Mouse (Mus musculus): ENCODE results near the gene Itih2. TPM values are rescaled to one million over a fixed set of nuclear protein-coding genes. Genes with fewer than 3 reads are reported as not detected.

Itih2 gene
- polyA plus RNA-seq, 1 experiment from 2014 or later: 429 TPM

GRCm38 (mm10) chr2:10147176-10147575 lies 16.0 kb upstream of the Itih2 start:
- Histone ChIP-seq H3K27me3 (ENCODE audit: control insufficient read depth, insufficient read depth, low read depth, low read length) (no peaks in the 10 kb centered on the region), H3K36me3 (ENCODE audit: control insufficient read depth, insufficient read depth) (no peaks in the 10 kb centered on the region), H3K4me3 (ENCODE audit: low read depth, low read length) (no peak overlapping the region), H3K4me2 (ENCODE audit: low read depth, low read length) (no peak overlapping the region), H3K27ac (ENCODE audit: low read length) (no peak overlapping the region), H3K9ac (ENCODE audit: low read depth, low read length) (no peak overlapping the region), H3K4me1 (ENCODE audit: control insufficient read depth, low read depth, low read length) (no peaks in the 10 kb centered on the region), H3K9me3 (replicated peaks; ENCODE audit: control insufficient read depth, low read length) (no peaks in the 10 kb centered on the region)
- ATAC-seq (ENCODE audit: low read depth): no peak
- WGBS (ENCODE audit: insufficient replicate concordance): 66% methylated on average over 8 of the region's 8 CpGs

GRCm38 (mm10) chr2:10145514-10145913 lies 14.3 kb upstream of the Itih2 start:
- WGBS (ENCODE audit: insufficient replicate concordance): 26% methylated on average over 6 of the region's 6 CpGs
- Histone ChIP-seq H3K27ac (ENCODE audit: low read length) (no peak overlapping the region), H3K9ac (ENCODE audit: low read depth, low read length) (no peak overlapping the region), H3K9me3 (replicated peaks; ENCODE audit: control insufficient read depth, low read length) (no peaks in the 10 kb centered on the region), H3K36me3 (ENCODE audit: control insufficient read depth, insufficient read depth) (no peaks in the 10 kb centered on the region), H3K4me2 (ENCODE audit: low read depth, low read length) (no peak overlapping the region), H3K4me1 (ENCODE audit: control insufficient read depth, low read depth, low read length) (no peaks in the 10 kb centered on the region), H3K27me3 (ENCODE audit: control insufficient read depth, insufficient read depth, low read depth, low read length) (no peaks in the 10 kb centered on the region), H3K4me3 (ENCODE audit: low read depth, low read length) (no peak overlapping the region)
- no peak for ATAC-seq (ENCODE audit: low read depth)

- Histone ChIP-seq H3K36me3 (ENCODE audit: control insufficient read depth, insufficient read depth) (no peaks in the 10 kb centered on the region), H3K27me3 (ENCODE audit: control insufficient read depth, insufficient read depth, low read depth, low read length) (no peaks in the 10 kb centered on the region), H3K4me1 (ENCODE audit: control insufficient read depth, low read depth, low read length) (no peaks in the 10 kb centered on the region), H3K9ac (ENCODE audit: low read depth, low read length) (no peak overlapping the region), H3K4me3 (ENCODE audit: low read depth, low read length) (no peak overlapping the region), H3K4me2 (ENCODE audit: low read depth, low read length) (no peak overlapping the region), H3K27ac (ENCODE audit: low read length) (no peak overlapping the region), H3K9me3 (replicated peaks; ENCODE audit: control insufficient read depth, low read length) (no peaks in the 10 kb centered on the region)
- ATAC-seq (ENCODE audit: low read depth): peak; percentile 70
- WGBS (ENCODE audit: insufficient replicate concordance): 18% methylated on average over 8 of the region's 8 CpGs
These were observed 11.6 kb upstream of the Itih2 start for GRCm38 (mm10) chr2:10142472-10143454.

- Histone ChIP-seq H3K9me3 (replicated peaks; ENCODE audit: control insufficient read depth, low read length) (no peaks in the 10 kb centered on the region), H3K27ac (ENCODE audit: low read length) (no peak overlapping the region), H3K4me1 (ENCODE audit: control insufficient read depth, low read depth, low read length) (no peaks in the 10 kb centered on the region), H3K27me3 (ENCODE audit: control insufficient read depth, insufficient read depth, low read depth, low read length) (no peaks in the 10 kb centered on the region), H3K9ac (ENCODE audit: low read depth, low read length) (no peak overlapping the region), H3K4me3 (ENCODE audit: low read depth, low read length) (no peak overlapping the region), H3K4me2 (ENCODE audit: low read depth, low read length) (no peak overlapping the region), H3K36me3 (ENCODE audit: control insufficient read depth, insufficient read depth) (no peaks in the 10 kb centered on the region)
- ATAC-seq (ENCODE audit: low read depth): no peak
- 69% methylated on average over 5 of the region's 5 CpGs for WGBS (ENCODE audit: insufficient replicate concordance)
These were observed 9.3 kb upstream of the Itih2 start for GRCm38 (mm10) chr2:10140456-10140855.

- no peak overlapping the region for H3K4me2 ChIP-seq (ENCODE audit: low read depth, low read length)
- H3K4me3 ChIP-seq (ENCODE audit: low read depth, low read length): no peak overlapping the region
- no peaks in the 10 kb centered on the region for H3K36me3 ChIP-seq (ENCODE audit: control insufficient read depth, insufficient read depth)
- WGBS (ENCODE audit: insufficient replicate concordance): 42% methylated on average over 2 of the region's 2 CpGs
- no peak overlapping the region for H3K27ac ChIP-seq (ENCODE audit: low read length)
- H3K4me1 ChIP-seq (ENCODE audit: control insufficient read depth, low read depth, low read length): no peaks in the 10 kb centered on the region; the same call in 1 of the 2 replicates
- ATAC-seq (ENCODE audit: low read depth): peak; percentile 53
- no peak overlapping the region for H3K9ac ChIP-seq (ENCODE audit: low read depth, low read length)
- H3K27me3 ChIP-seq (ENCODE audit: control insufficient read depth, insufficient read depth, low read depth, low read length): no peaks in the 10 kb centered on the region
- no peaks in the 10 kb centered on the region for H3K9me3 ChIP-seq (replicated peaks; ENCODE audit: control insufficient read depth, low read length)
These were observed 6.1 kb upstream of the Itih2 start for GRCm38 (mm10) chr2:10137320-10137719.

GRCm38 (mm10) chr2:10133941-10134340 lies 2.7 kb upstream of the Itih2 start:
- Histone ChIP-seq H3K9me3 (replicated peaks; ENCODE audit: control insufficient read depth, low read length) (no peaks in the 10 kb centered on the region), H3K4me3 (ENCODE audit: low read depth, low read length) (no peak overlapping the region), H3K36me3 (ENCODE audit: control insufficient read depth, insufficient read depth) (no peaks in the 10 kb centered on the region), H3K4me1 (ENCODE audit: control insufficient read depth, low read depth, low read length) (no peaks in the 10 kb centered on the region; the same call in 1 of the 2 replicates), H3K4me2 (ENCODE audit: low read depth, low read length) (no peak overlapping the region), H3K9ac (ENCODE audit: low read depth, low read length) (no peak overlapping the region), H3K27me3 (ENCODE audit: control insufficient read depth, insufficient read depth, low read depth, low read length) (no peaks in the 10 kb centered on the region), H3K27ac (ENCODE audit: low read length) (no peak overlapping the region)
- peak; percentile 74 for ATAC-seq (ENCODE audit: low read depth)
- WGBS (ENCODE audit: insufficient replicate concordance): 51% methylated on average over 6 of the region's 6 CpGs

GRCm38 (mm10) chr2:10132128-10132527 lies 932 bp upstream of the Itih2 start:
- no peaks in the 10 kb centered on the region for H3K36me3 ChIP-seq (ENCODE audit: control insufficient read depth, insufficient read depth)
- ATAC-seq (ENCODE audit: low read depth): no peak
- no peak overlapping the region for H3K4me2 ChIP-seq (ENCODE audit: low read depth, low read length)
- H3K9me3 ChIP-seq (replicated peaks; ENCODE audit: control insufficient read depth, low read length): no peaks in the 10 kb centered on the region
- no peak overlapping the region for H3K9ac ChIP-seq (ENCODE audit: low read depth, low read length)
- H3K27ac ChIP-seq (ENCODE audit: low read length): no peak overlapping the region
- WGBS (ENCODE audit: insufficient replicate concordance): 50% methylated on average over 1 of the region's 1 CpGs
- no peaks in the 10 kb centered on the region; the same call in 1 of the 2 replicates for H3K4me1 ChIP-seq (ENCODE audit: control insufficient read depth, low read depth, low read length)
- no peaks in the 10 kb centered on the region for H3K27me3 ChIP-seq (ENCODE audit: control insufficient read depth, insufficient read depth, low read depth, low read length)
- no peak overlapping the region for H3K4me3 ChIP-seq (ENCODE audit: low read depth, low read length)

- no peaks in the 10 kb centered on the region; the same call in 1 of the 2 replicates for H3K4me1 ChIP-seq (ENCODE audit: control insufficient read depth, low read depth, low read length)
- no peaks in the 10 kb centered on the region for H3K27me3 ChIP-seq (ENCODE audit: control insufficient read depth, insufficient read depth, low read depth, low read length)
- H3K4me2 ChIP-seq (ENCODE audit: low read depth, low read length): no peak overlapping the region
- no peak overlapping the region for H3K9ac ChIP-seq (ENCODE audit: low read depth, low read length)
- ATAC-seq (ENCODE audit: low read depth): peak; percentile 66
- H3K27ac ChIP-seq (ENCODE audit: low read length): peak overlapping the region; percentile 58
- H3K36me3 ChIP-seq (ENCODE audit: control insufficient read depth, insufficient read depth): no peaks in the 10 kb centered on the region
- no peaks in the 10 kb centered on the region for H3K9me3 ChIP-seq (replicated peaks; ENCODE audit: control insufficient read depth, low read length)
- H3K4me3 ChIP-seq (ENCODE audit: low read depth, low read length): peak overlapping the region; percentile 38
- WGBS (ENCODE audit: insufficient replicate concordance): 38% methylated on average over 8 of the region's 8 CpGs
These were observed 730 bp downstream of the Itih2 start for GRCm38 (mm10) chr2:10130341-10130990.

- peak; percentile 55 for ATAC-seq (ENCODE audit: low read depth)
- Histone ChIP-seq H3K27ac (ENCODE audit: low read length) (peak overlapping the region; percentile 71), H3K9me3 (replicated peaks; ENCODE audit: control insufficient read depth, low read length) (no peaks in the 10 kb centered on the region), H3K4me1 (ENCODE audit: control insufficient read depth, low read depth, low read length) (no peaks in the 10 kb centered on the region; the same call in 1 of the 2 replicates), H3K4me3 (ENCODE audit: low read depth, low read length) (peak overlapping the region; percentile 35), H3K27me3 (ENCODE audit: control insufficient read depth, insufficient read depth, low read depth, low read length) (no peaks in the 10 kb centered on the region), H3K36me3 (ENCODE audit: control insufficient read depth, insufficient read depth) (no peaks in the 10 kb centered on the region), H3K9ac (ENCODE audit: low read depth, low read length) (no peak overlapping the region), H3K4me2 (ENCODE audit: low read depth, low read length) (peak overlapping the region; percentile 43)
- 56% methylated on average over 4 of the region's 4 CpGs for WGBS (ENCODE audit: insufficient replicate concordance)
These were observed 2.6 kb downstream of the Itih2 start for GRCm38 (mm10) chr2:10128571-10128970.

All from liver, embryonic 16.5 days (tissue).